Mouse (Mus musculus): ENCODE results near the gene AI597479. TPM values are rescaled to one million over a fixed set of nuclear protein-coding genes. Genes with fewer than 3 reads are reported as not detected.
"Not testable (repeated sequence)": the region's sequence is repeated elsewhere in the genome, so short reads cannot be mapped to it uniquely, and the experiment has no call there.

AI597479 gene
- total RNA-seq, 4 experiments from 2014 or later: 18.7 to 25.0 (median 21.5) TPM

DNA sequence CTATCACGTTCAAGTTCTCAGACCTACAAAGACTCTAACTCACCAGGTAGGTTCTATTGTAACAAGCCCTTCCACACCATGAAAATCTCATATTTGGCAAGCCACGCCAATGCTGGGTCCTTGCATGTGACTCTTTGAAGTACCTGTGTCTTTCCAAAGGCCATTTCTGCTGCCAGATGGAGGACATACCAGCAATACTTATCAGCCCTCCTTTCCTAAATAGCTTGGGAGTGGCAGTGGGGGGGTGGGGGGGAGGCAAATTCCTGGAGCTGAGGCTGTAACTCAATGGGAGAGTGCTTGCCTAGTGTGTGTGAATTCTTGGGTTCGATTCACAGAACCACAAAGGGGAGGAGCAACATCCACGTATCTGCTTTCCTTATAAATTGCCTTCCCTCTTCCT, 26.2 kb downstream of the AI597479 start:
- no peak for DNase-seq (ENCODE audit: low spot score)

DNA sequence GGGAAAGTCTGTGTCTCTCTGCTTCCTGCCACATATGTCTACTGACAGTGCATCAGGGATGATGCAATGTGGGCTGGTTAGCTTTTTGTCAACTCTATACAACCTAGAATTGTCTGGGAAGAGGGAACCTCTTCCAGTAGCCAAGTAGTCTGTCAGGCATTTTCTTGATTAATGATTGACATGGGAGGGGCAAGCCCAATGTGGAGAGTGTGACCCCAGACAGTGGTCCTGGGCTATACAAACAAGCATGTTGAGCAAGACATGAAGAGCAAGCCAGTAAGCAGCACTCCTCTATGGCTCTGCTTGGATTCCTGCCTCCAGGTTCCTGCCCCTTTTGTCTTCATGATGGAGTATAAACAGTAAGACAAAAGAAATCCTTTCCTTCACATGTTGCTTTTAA, 28.7 kb downstream of the AI597479 start:
- DNase-seq (ENCODE audit: low spot score): no peak

- DNase-seq (ENCODE audit: low spot score): no peak
Observed at GRCm38 (mm10) chr1:43127820-43128610, 29.5 kb downstream of the AI597479 start.

DNA sequence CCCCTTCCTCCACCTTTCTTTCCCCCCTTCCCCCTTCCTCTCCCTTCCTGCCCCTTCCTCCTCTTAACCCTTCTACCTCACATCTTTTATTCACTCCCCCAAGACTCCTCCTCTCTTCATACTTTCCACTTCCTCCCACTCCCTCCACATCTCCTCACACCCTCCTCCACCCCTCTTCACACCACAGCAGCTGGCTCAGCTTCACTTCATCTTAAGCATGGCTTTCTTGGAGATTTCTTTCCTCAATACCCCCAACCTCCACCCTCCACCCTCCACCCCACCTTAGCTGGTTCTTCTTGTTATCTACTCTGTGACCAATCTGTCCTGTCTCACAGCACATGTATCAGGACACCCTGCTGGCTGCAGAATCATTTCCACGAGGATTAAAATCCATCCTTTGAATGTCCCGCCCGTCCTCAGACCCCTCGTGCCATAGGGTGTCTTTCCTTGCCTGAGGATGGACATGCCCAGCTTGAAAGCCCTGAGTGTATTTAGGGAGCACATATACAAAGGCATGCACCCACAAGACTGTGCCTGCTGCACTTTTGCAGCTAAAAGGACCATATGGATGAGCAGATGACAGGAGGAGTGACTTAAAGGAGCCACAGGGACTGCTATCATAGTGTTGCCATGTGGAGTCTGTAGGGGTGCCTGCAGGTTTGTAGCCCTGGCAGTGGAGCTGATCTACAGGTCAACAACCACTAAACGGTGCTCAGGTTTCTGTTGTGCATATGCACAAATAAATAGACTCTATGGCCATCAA, 31.9 kb downstream of the AI597479 start:
- no peak for DNase-seq (ENCODE audit: low spot score)

DNA sequence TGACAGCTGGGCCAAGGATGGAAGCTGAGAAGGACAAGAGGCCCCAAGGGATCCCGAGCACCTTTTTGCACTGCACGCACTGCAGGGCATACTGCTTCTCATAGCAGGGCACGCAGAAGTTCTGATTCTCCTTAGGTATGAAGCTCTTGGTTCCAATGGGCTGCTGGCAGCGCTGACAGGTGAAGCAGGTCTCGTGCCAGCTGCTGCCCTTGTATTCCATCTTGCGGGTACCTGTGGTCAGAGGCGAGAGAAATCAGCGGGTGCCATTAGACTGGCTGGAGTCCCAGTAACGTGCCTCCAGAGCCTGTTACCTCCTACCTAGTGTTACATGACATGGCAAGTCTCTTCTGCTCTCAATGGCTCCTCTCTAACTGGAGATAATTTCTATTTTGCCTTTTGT, 33.1 kb downstream of the AI597479 start:
- no peak for DNase-seq (ENCODE audit: low spot score)

GRCm38 (mm10) chr1:43136488-43137029, 38.0 kb downstream of the AI597479 start:
- DNase-seq (ENCODE audit: low spot score): not testable (repeated sequence)

GRCm38 (mm10) chr1:43137334-43137733, 38.8 kb downstream of the AI597479 start:
- no peak for DNase-seq (ENCODE audit: low spot score)

- no peak for DNase-seq (ENCODE audit: low spot score)
Observed at GRCm38 (mm10) chr1:43138268-43138812, 39.8 kb downstream of the AI597479 start.

- DNase-seq (ENCODE audit: low spot score): peak; percentile 82
Observed at GRCm38 (mm10) chr1:43139587-43140266, 41.2 kb downstream of the AI597479 start.

DNA sequence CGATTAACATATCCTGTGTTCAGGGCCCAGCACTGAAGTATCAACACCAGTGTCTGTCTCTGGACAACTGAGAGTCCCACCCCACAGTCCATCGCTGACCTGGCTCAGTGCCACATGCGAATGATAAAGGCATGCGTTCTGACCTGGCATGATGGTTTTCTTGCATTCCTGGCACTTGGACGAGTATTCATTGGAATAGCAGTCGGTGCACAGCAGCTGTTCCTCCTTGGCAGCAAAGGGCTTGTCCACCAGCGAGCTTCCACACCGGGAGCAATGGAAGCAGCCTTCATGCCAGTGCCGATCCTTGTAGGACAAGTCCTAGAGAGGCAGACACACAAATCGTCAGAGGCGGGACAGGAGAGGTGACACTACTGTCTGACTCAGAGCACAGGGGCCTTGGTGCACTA, 43.0 kb downstream of the AI597479 start:
- no peak for DNase-seq (ENCODE audit: low spot score)

- DNase-seq (ENCODE audit: low spot score): no peak
Observed at GRCm38 (mm10) chr1:43142849-43143248, 44.3 kb downstream of the AI597479 start.

DNA sequence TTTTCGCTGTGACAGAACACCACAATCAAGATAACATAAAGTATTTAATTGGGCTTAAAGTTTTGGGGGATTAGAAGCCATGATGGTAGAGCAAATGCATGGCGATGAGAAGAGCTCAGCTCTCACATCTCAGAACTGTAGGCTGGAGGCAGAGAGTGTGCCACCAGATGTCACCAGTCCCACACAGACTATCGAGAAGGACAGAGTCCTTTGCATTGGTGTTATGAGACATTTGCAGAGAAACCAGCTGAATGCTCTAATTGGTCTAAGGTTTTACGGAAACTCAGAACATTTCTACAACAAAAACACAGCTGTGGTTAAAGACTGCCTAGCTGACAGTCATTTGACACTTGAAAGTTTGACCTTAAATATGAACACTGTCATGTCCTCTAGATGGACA, 44.8 kb downstream of the AI597479 start:
- no peak for DNase-seq (ENCODE audit: low spot score)

GRCm38 (mm10) chr1:43143791-43144190, 45.3 kb downstream of the AI597479 start:
- no peak for DNase-seq (ENCODE audit: low spot score)

- DNase-seq (ENCODE audit: low spot score): no peak
Observed at GRCm38 (mm10) chr1:43144338-43144906, 45.9 kb downstream of the AI597479 start.

DNA sequence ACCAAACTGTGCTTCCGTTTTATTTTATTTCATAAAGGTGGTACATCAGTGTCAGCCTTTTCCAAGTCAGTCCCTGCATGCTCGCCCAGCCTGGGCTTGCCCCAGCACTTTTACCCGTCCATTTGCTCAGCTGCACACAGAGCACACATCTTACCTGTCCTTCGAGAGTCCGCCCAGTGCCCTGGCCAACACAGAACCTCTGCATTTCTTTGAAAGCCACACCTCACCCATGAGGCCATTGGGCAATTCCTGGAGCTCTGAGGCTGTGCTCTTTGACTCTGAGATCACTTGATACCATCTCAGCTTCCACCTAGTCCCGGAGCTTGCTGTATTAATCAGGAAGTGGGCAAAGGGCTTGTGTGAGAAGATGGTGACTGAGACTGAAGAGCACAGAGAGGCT, 46.9 kb downstream of the AI597479 start:
- no peak for DNase-seq (ENCODE audit: low spot score)

- no peak for DNase-seq (ENCODE audit: low spot score)
Observed at GRCm38 (mm10) chr1:43147474-43147873, 49.0 kb downstream of the AI597479 start.

- DNase-seq (ENCODE audit: low spot score): no peak
Observed at GRCm38 (mm10) chr1:43150225-43150624, 51.7 kb downstream of the AI597479 start.

- DNase-seq (ENCODE audit: low spot score): no peak
Observed at GRCm38 (mm10) chr1:43152626-43153025, 54.1 kb downstream of the AI597479 start.

GRCm38 (mm10) chr1:43153538-43153937, 55.0 kb downstream of the AI597479 start:
- DNase-seq (ENCODE audit: low spot score): no peak

DNA sequence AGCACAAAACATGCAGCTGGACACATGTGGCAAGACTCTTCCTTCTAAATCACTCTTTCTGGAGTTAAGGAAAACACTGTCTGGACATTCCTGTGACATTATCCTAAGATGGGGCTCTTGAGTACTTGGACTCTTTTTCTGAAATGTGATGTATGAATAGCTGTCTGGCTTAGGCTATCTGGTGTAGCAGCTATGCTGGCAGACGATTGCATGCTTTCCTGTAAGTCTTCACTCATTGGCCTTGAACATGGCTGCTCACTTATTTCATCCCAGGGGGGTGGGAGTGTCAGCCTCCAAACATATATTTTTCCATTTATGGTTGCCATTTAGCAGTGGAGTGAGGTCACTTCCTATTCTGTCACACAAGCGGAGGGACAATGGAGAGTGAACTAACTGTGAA, 56.0 kb downstream of the AI597479 start:
- no peak for DNase-seq (ENCODE audit: low spot score)

GRCm38 (mm10) chr1:43157907-43158306, 59.4 kb downstream of the AI597479 start:
- no peak for DNase-seq (ENCODE audit: low spot score)
